In the genomic region with DNA sequence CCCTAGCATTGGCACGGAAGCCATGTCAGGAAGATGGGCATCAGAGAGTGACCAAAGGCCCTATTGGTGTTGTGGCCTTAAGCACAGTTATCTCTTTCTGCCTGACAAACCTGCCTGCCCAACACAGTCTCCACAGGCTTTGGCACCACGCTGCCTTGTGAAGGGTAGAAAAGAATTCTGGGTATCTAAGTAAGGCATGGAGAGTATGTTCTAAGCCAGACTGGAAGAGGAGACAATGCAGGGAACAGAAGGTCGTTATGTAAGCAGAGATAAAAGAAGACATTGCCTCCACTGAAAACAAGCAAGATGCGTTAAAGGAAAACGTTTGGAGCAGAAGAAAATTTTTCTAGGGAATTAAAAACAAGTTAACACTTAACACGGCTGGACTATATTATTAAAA, we compare ENCODE assay signal across 16 mouse cellular contexts.
DNase-seq lines count a peak whose midpoint lies in the region; TF ChIP-seq lines count a peak whose summit lies in the region.
"Had no signal": no experiment of that assay in that cellular context is flagged by ENCODE, and none has a peak within 500 bp of the region (broad histone marks: within the 10 kb centered on the region; RNA-seq: fewer than 3 reads in every experiment).

No protein-coding gene starts in this region.

- intact Hi-C loops in left cerebral cortex, adult 2 months (cut with DNase I): no loop called here
- intact Hi-C loops in left cerebral cortex, postnatal 10 days (cut with DNase I): no loop called here

- H3K27ac ChIP-seq in left cerebral cortex, adult 2 months: peak overlapping the region; percentile 64; the same call in 1 of the 2 replicates
- H3K27ac ChIP-seq: embryonic facial prominence, embryonic 15.5 days; forebrain, embryonic 10.5 days; heart, adult 2 months; hindbrain, embryonic 10.5 days; hindbrain, embryonic 14.5 days had no signal

- DNase-seq in heart, adult 11 months: peak; percentile 30
- DNase-seq in heart, adult 8-10 months (ENCODE audit: low spot score): no peak
- DNase-seq in left cerebral cortex, adult 2 months (ENCODE audit: extremely low spot score in 1 of 2, low spot score in 2 of 2): no peak
- no peak for DNase-seq in left cerebral cortex, postnatal 10 days (ENCODE audit: extremely low spot score in 1 of 2, low spot score in 2 of 2)
- peak; percentile 16 to 18 for DNase-seq in right cerebral cortex, adult 2 months (ENCODE audit: low spot score in 2 of 2)
- no peak for DNase-seq in right cerebral cortex, postnatal 25 days
- DNase-seq: adrenal gland, postnatal 14 days; embryo, embryonic 11 days; gastrocnemius, postnatal 10 days; heart, adult 2 months had no signal

- TF ChIP-seq CTCF in left cerebral cortex, adult 2 months (IDR thresholded peaks at IDR 0.05): no peak

- H3K4me3 ChIP-seq in left cerebral cortex, adult 2 months: no peak overlapping the region
- H3K4me3 ChIP-seq: embryonic facial prominence, embryonic 15.5 days; erythroblast, embryonic 14.5 days; forebrain, embryonic 10.5 days; heart, adult 2 months; heart, embryonic 12.5 days; hindbrain, embryonic 10.5 days had no signal

Comparison
In these comparisons a context has a peak if more than half of its experiments do, and no peak if none do; other contexts are left out.
1. DNase-seq: peak in heart, adult 11 months (single experiment) and right cerebral cortex, adult 2 months (2 of 2); none in heart, adult 8-10 months (single experiment), left cerebral cortex, adult 2 months (0 of 2), left cerebral cortex, postnatal 10 days (0 of 2) and right cerebral cortex, postnatal 25 days (single experiment).